Mouse (Mus musculus) midbrain, embryonic 14.5 days (tissue): ENCODE measurements at regions not wholly inside any gene's neighbourhood (a gene's known extent, or its start where the extent isn't known, plus 50 kb on each side); places are given as distances from the start of the nearest gene placed in this dataset.
"Not testable (repeated sequence)": the region's sequence is repeated elsewhere in the genome, so short reads cannot be mapped to it uniquely, and the experiment has no call there.

Source experiments
- ATAC-seq: fragments of 200-750 bp; cut with Nextera tagmentation; 2 replicates; pipeline ENCODE4 v1.8.0; 2017; ENCODE audit warnings: moderate number of reproducible peaks, moderate library complexity; ENCODE audit not compliant: low FRiP score, low TSS enrichment
- DNase-seq: peaks from one replicate; pipeline ENCODE4 v3.0.0-alpha.2; 2015
- H3K27ac ChIP-seq: fragments of 300-500 bp; sonication (generic); replicated peaks from 2 replicates; pipeline ENCODE4 v1.5.1; 2014; ENCODE audit warnings: mild to moderate bottlenecking, low read depth, low read length, moderate library complexity
- H3K27me3 ChIP-seq: fragments of 300-500 bp; sonication (generic); 2 replicates; pipeline ENCODE4 v1.6.1; 2014; ENCODE audit warnings: low read length, control low read depth, mixed read lengths; ENCODE audit not compliant: control insufficient read depth, insufficient read depth
- H3K36me3 ChIP-seq: fragments of 300-500 bp; sonication (generic); 2 replicates; pipeline ENCODE4 v1.6.1; 2014; ENCODE audit warnings: low read length, control low read depth; ENCODE audit not compliant: control insufficient read depth, insufficient read depth
- H3K4me1 ChIP-seq: fragments of 300-500 bp; sonication (generic); 2 replicates; pipeline ENCODE4 v1.6.1; 2014; ENCODE audit warnings: mild to moderate bottlenecking, antibody characterized with exemption, low read length, control low read depth; ENCODE audit not compliant: control insufficient read depth, insufficient read depth
- H3K4me2 ChIP-seq: fragments of 300-500 bp; sonication (generic); 2 replicates; pipeline ENCODE4 v1.6.1; 2014; ENCODE audit warnings: mild to moderate bottlenecking, low read length, moderate library complexity
- H3K4me3 ChIP-seq: fragments of 300-500 bp; sonication (generic); replicated peaks from 2 replicates; pipeline ENCODE4 v1.5.1; 2014; ENCODE audit warnings: low read depth, low read length
- H3K9ac ChIP-seq: fragments of 300-500 bp; sonication (generic); replicated peaks from 2 replicates; pipeline ENCODE4 v1.6.1; 2014; ENCODE audit warnings: mild to moderate bottlenecking, low read length, moderate library complexity
- H3K9me3 ChIP-seq: fragments of 300-500 bp; sonication (generic); 2 replicates; pipeline ENCODE4 v1.6.1; 2016; ENCODE audit warnings: low read length, control low read depth, mixed read lengths; ENCODE audit not compliant: control insufficient read depth
- WGBS: fragments of 180-500 bp; shearing (Covaris S2); extraction: QIAGEN DNeasy Blood & Tissue Kit; methylation state at CpG from one replicate; pipeline ENCODE4 v1.1.7; 2014; 5-methylcytosine and 5-hydroxymethylcytosine counted together

DNA sequence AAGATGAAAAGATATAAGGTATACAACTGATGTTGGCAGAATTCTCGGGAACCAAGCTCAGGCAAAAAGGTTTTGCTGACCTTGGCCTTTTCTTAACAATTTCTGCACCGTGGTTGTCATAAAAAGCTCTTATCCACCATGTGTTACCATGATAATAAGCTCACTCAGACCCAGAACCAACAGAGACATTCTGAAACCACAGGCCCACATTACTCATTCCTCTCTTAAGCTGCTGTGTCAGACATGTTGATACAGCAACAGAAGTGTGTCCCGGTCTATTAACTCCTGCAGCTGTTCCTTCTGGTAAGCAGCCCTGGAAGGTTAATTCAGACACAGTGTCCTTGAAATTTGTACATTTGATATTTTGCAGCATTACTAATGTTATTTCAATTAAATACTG, 167.9 kb downstream of the Car2 start:
- no peak overlapping the region for H3K9ac ChIP-seq
- no peak overlapping the region for H3K27ac ChIP-seq
- H3K4me3 ChIP-seq = no peak overlapping the region
- H3K4me2 ChIP-seq = no peak overlapping the region
- H3K36me3 ChIP-seq = no peaks in the 10 kb centered on the region
- DNase-seq = no peak
- WGBS = 78% methylated on average over 3 of the region's 3 CpGs
- no peak for ATAC-seq
- no peaks in the 10 kb centered on the region for H3K27me3 ChIP-seq
- H3K9me3 ChIP-seq = no peaks in the 10 kb centered on the region
- no peaks in the 10 kb centered on the region for H3K4me1 ChIP-seq

DNA sequence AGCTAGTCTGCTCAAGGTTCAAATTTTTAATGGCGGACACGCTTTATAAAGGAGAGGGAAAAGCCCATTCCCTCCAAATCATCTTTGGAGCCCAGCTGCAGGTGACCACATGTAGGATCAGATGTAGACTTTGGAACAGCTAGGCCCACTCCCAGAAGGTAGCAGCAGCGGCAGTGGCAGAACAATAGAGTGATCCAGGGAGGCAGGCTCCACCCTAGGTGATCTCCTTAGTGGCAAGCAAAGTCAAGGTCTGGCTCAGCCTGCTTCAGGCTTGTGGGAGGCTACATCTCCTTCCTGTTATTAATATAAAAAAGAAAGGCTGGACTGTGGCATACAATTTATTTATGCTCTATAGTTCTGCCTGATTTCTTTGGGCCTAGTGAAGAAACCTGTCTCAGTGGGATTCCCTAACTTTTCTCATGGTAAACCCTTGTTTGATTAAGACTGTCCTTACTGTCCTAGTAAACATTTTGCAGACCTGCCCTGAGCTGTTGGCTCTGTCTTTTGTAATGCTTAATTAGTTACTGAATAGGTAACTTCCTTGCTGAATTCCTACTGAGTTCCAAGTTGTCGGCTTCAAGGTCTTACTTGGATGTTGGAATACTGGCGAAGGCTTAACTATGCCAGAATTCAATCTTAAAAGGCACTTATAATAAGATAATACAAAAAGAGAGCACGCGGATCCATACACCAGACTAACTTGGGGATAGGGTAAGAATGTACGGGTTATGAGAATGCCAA, 169.6 kb downstream of the Car2 start:
- not testable (repeated sequence) for H3K27ac ChIP-seq, H3K4me2 ChIP-seq, H3K4me1 ChIP-seq, H3K27me3 ChIP-seq, H3K4me3 ChIP-seq, DNase-seq, H3K36me3 ChIP-seq, H3K9me3 ChIP-seq, H3K9ac ChIP-seq, ATAC-seq
- WGBS = 94% methylated on average over 8 of the region's 8 CpGs

DNA sequence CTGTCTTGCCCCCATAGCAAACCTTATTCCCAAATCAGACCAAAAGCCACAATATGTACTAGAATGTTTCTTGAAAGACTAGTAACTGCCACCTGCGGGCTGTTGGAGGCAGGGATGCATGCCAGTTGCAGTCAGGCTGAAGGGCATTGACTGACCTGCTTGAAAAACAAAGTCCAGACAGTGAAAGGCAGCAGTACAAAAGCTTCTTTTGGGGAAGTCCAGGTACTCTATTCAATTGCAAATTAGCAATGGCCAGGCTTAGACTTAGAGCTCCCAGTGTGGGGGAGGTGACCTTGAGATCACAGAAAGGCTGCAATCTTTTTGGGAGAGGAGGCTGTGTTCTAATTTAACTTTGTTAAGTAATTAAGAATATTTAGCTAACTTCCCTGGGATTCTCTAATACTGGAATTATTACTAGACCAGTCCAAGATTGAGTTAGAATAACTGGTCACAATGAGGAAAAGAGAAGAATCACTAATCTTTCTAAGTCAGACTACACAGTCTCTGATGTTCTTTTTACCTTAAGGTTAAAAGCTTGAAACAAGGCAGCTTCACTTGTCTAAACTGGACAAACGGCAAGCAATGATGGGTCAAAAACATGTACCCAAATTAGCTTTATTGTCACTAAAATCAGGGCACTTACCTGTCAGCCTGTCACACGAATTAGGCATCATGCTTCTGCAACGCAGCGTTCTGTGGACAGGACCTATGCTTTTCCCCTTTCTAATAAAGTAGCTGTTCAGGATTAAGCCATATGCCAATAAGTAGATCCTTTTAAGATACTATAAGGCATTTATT, 170.9 kb downstream of the Car2 start:
- H3K27me3 ChIP-seq, H3K4me1 ChIP-seq, DNase-seq, ATAC-seq, H3K4me3 ChIP-seq, H3K9ac ChIP-seq, H3K27ac ChIP-seq, H3K36me3 ChIP-seq, H3K4me2 ChIP-seq, H3K9me3 ChIP-seq: not testable (repeated sequence)
- 72% methylated on average over 5 of the region's 5 CpGs for WGBS

DNA sequence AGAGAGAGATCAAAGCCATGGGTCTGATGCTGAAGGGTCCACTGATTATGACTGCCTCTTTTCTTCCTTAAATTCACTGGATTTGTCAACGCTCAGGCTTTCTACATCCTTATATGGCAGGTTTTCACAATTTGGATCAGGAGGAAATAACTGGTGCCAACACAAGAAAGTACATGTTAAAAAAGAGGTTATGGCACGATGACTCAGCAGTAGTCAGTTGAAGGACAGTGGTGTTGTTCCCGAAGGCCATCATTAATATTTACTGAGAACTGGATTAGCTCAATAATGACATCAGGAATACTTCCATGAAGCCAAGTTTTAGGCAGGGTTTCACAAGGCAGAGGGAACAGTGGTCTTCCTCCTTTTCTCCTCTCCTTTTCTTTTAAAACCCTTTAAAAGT, 179.6 kb downstream of the Car2 start:
- no peaks in the 10 kb centered on the region for H3K9me3 ChIP-seq
- H3K27ac ChIP-seq = no peak overlapping the region
- 93% methylated on average over 3 of the region's 3 CpGs for WGBS

DNA sequence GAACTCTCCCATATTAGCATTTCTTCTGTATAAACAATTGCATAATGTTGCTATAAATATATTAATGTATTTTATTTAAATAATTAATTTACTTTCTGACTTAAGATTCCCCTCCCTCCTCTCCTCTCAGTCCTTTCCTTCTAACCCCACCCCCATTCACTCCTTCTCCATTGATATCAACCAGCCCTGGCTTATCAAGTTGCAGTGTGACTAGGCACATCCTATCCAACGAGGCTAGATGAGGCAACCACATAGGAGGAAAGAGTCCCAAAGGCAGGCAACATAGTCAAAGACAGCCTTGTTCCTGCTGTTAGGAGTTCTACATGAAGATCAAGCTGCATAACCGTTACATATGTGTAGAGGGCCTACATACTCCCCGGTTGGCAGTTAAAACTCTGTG, 182.2 kb downstream of the Car2 start:
- no peak overlapping the region for H3K4me3 ChIP-seq
- ATAC-seq (no peak), DNase-seq (no peak)
- H3K36me3 ChIP-seq = no peaks in the 10 kb centered on the region
- no peak overlapping the region for H3K9ac ChIP-seq
- H3K4me2 ChIP-seq = no peak overlapping the region
- H3K9me3 ChIP-seq = no peaks in the 10 kb centered on the region
- no peaks in the 10 kb centered on the region for H3K4me1 ChIP-seq
- 85% methylated on average over 3 of the region's 3 CpGs for WGBS
- H3K27ac ChIP-seq = no peak overlapping the region
- no peaks in the 10 kb centered on the region for H3K27me3 ChIP-seq

More for the DNA sequence above, 179.6 kb downstream of the Car2 start:
- no peak for DNase-seq
- Histone ChIP-seq H3K4me1 (no peaks in the 10 kb centered on the region), H3K36me3 (no peaks in the 10 kb centered on the region), H3K4me3 (no peak overlapping the region), H3K9ac (no peak overlapping the region), H3K27me3 (no peaks in the 10 kb centered on the region), H3K4me2 (no peak overlapping the region)
- ATAC-seq = no peak

DNA sequence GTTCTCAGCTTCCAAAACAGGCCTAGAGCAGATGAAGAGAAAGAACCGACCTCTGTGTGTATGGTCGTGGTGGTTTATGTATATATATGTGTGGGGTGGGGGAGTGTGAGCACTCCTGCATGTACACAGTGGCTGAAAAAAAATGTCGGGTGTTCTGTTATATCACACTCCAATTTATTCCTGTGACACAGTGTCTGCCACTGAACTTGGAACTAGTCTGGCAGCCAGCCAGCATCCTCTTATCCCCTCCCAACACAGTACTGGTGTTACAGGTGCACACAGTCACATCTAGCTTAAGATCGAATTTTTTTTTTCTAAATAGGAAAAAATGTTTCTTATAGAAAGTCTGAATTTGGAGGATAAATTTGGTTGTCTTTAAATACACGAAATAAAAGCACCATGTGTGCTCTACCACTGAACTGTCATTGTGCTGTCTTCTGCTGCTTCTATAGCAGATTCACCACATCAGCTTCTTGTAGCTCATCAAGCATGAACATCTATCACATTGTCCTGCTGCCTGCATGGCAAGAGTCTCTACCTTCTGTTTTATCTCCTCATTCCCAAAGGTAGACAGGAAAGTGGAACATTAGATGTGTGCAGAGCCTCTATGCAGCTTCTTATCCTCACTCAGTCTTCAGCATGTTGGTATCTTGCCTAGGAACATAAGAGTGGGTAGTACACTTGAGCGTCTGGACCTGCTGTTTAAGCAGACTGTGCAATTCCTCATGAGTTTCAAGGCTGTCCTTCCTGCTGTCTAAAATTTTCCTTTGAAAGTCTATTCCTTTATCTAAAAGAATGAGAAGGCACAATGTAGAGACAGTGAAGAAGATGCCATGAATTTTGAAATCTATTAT, 185.2 kb downstream of the Car2 start:
- Histone ChIP-seq H3K9ac (no peak overlapping the region), H3K36me3 (no peaks in the 10 kb centered on the region), H3K4me2 (no peak overlapping the region), H3K9me3 (no peaks in the 10 kb centered on the region), H3K4me3 (no peak overlapping the region), H3K27me3 (no peaks in the 10 kb centered on the region), H3K4me1 (no peaks in the 10 kb centered on the region), H3K27ac (no peak overlapping the region)
- WGBS = 80% methylated on average over 6 of the region's 6 CpGs
- ATAC-seq = no peak
- peak; percentile 4 for DNase-seq

DNA sequence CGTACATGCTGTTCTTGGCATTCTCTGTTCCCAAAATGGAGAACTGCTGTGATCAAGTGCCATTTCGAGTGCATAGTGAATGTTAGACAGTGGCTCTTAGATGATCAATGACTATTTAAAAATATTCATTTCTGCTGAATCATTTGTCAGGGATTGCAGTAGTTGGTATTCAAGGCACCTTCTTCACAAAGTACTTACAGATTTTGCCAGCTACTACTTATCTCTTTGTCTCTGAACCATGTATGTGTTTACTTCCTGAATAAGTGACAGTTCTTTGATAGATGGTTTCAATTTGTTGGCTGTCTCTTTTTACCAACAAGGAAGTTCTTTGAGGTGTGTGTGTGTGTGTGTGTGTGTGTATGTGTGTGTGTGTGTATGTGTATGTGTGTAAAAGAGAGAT, 187.3 kb downstream of the Car2 start:
- 90% methylated on average over 2 of the region's 2 CpGs for WGBS
- no peak overlapping the region for H3K4me2 ChIP-seq
- no peak overlapping the region for H3K27ac ChIP-seq
- no peaks in the 10 kb centered on the region for H3K27me3 ChIP-seq
- H3K4me3 ChIP-seq = no peak overlapping the region
- no peaks in the 10 kb centered on the region for H3K36me3 ChIP-seq
- H3K4me1 ChIP-seq = no peaks in the 10 kb centered on the region
- ATAC-seq (no peak), DNase-seq (no peak)
- H3K9ac ChIP-seq = no peak overlapping the region
- H3K9me3 ChIP-seq = no peaks in the 10 kb centered on the region

DNA sequence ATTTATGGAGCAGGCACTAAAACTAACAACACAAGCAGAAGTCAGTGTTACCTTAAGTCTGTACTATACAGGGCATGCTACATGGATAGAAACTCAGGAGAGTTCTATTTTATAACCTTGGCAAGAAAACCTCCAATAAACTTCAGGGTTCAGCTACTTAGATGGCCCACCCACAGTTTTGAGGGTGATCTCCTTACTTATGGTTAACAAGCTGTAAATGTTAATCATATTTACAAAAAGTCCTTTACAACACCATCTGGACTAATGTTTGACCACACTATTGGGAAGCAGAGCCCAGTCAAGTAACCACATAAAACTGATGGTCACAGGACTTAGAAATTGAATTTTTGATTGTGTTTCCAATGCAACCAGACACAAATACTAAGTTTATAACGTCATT, 187.8 kb downstream of the Car2 start:
- H3K9me3 ChIP-seq = no peaks in the 10 kb centered on the region
- ATAC-seq (no peak), DNase-seq (no peak)
- H3K27ac ChIP-seq = no peak overlapping the region
- no peaks in the 10 kb centered on the region for H3K27me3 ChIP-seq
- no peak overlapping the region for H3K4me2 ChIP-seq
- H3K36me3 ChIP-seq = no peaks in the 10 kb centered on the region
- no peak overlapping the region for H3K4me3 ChIP-seq
- H3K4me1 ChIP-seq = no peaks in the 10 kb centered on the region
- H3K9ac ChIP-seq = no peak overlapping the region
- 56% methylated on average over 1 of the region's 1 CpGs for WGBS
